ENCODE assay signal across 10 mouse cellular contexts in genomic region chr3:100417772-100418311, GRCm38 (mm10).
DNase-seq lines count a peak whose midpoint lies in the region; ATAC-seq lines count a peak whose summit lies in the region.
"Had no signal": no experiment of that assay in that cellular context is flagged by ENCODE, and none has a peak within 500 bp of the region (broad histone marks: within the 10 kb centered on the region; RNA-seq: fewer than 3 reads in every experiment).

No protein-coding gene starts in this region.

- H3K27me3 ChIP-seq in heart, embryonic 10.5 days (ENCODE audit: insufficient read depth, poor library complexity, severe bottlenecking): no peaks in the 10 kb centered on the region
- H3K27me3 ChIP-seq in hindbrain, embryonic 12.5 days: 0 out of 2 replicates have a peak, but pooled peaks cover 2% of the 10 kb centered on the region
- H3K27me3 ChIP-seq in midbrain, embryonic 12.5 days: no peaks in the 10 kb centered on the region; the same call in 1 of the 2 replicates

- H3K27ac ChIP-seq in heart, embryonic 10.5 days: peak overlapping the region; percentile 57
- H3K27ac ChIP-seq in hindbrain, embryonic 12.5 days: no peak overlapping the region
- H3K27ac ChIP-seq in midbrain, embryonic 12.5 days (replicated peaks): no peak overlapping the region
- H3K27ac ChIP-seq: macrophage had no signal

- DNase-seq in heart, embryonic 10.5 days (ENCODE audit: low spot score): no peak
- no peak for DNase-seq in heart, adult 9 months (ENCODE audit: low spot score in 2 of 2)
- peak; percentile 18 for DNase-seq in brain, embryonic 18.5 days (ENCODE audit: low read depth, low spot score)
- no peak for DNase-seq in thymus, postnatal 10 days (ENCODE audit: low spot score in 2 of 2)
- DNase-seq in thymus, postnatal 14 days: no peak
- DNase-seq: adrenal gland, adult 2 months had no signal

- no peak; the same call in 1 of the 2 replicates for ATAC-seq in hindbrain, embryonic 12.5 days (ENCODE audit: low FRiP score)
- ATAC-seq in midbrain, embryonic 12.5 days (ENCODE audit: low FRiP score, low read depth): peak; percentile 44; the same call in 1 of the 2 replicates
- ATAC-seq in megakaryocyte, adult 5-6 weeks (ENCODE audit: poor library complexity, severe bottlenecking): no peak

- H3K4me1 ChIP-seq in heart, embryonic 10.5 days: peaks cover 55% of the 10 kb centered on the region
- peaks cover 4% of the 10 kb centered on the region; the same call in 1 of the 2 replicates for H3K4me1 ChIP-seq in hindbrain, embryonic 12.5 days
- H3K4me1 ChIP-seq in midbrain, embryonic 12.5 days: peaks cover 11% of the 10 kb centered on the region

- H3K36me3 ChIP-seq in heart, embryonic 10.5 days: no peaks in the 10 kb centered on the region
- H3K36me3 ChIP-seq in hindbrain, embryonic 12.5 days: no peaks in the 10 kb centered on the region
- no peaks in the 10 kb centered on the region for H3K36me3 ChIP-seq in midbrain, embryonic 12.5 days

- peak overlapping the region; percentile 35 for H3K4me2 ChIP-seq in hindbrain, embryonic 12.5 days (replicated peaks)
- peak overlapping the region; percentile 34 for H3K4me2 ChIP-seq in midbrain, embryonic 12.5 days (replicated peaks)

- 31% methylated on average over 10 of the region's 10 CpGs for WGBS in heart, embryonic 10.5 days
- 21% methylated on average over 10 of the region's 10 CpGs for WGBS in hindbrain, embryonic 12.5 days
- WGBS in midbrain, embryonic 12.5 days: 10% methylated on average over 10 of the region's 10 CpGs

- H3K4me3 ChIP-seq in heart, embryonic 10.5 days: no peak overlapping the region
- no peak overlapping the region for H3K4me3 ChIP-seq in hindbrain, embryonic 12.5 days
- H3K4me3 ChIP-seq in midbrain, embryonic 12.5 days: no peak overlapping the region

- H3K9ac ChIP-seq in hindbrain, embryonic 12.5 days: 0 out of 2 replicates have a peak overlapping the region, but pooled peaks have one; percentile 1
- H3K9ac ChIP-seq in midbrain, embryonic 12.5 days (replicated peaks): no peak overlapping the region

- H3K9me3 ChIP-seq in heart, embryonic 10.5 days: no peaks in the 10 kb centered on the region
- no peaks in the 10 kb centered on the region for H3K9me3 ChIP-seq in hindbrain, embryonic 12.5 days (replicated peaks)
- H3K9me3 ChIP-seq in midbrain, embryonic 12.5 days: no peaks in the 10 kb centered on the region
